Mouse (Mus musculus): Measurements from ENCODE around the gene Gpr65. TPM values are rescaled to one million over a fixed set of nuclear protein-coding genes. Genes with fewer than 3 reads are reported as not detected.

The Gpr65 gene
- total and polyA plus RNA-seq, 3 experiments = not detected

DNA sequence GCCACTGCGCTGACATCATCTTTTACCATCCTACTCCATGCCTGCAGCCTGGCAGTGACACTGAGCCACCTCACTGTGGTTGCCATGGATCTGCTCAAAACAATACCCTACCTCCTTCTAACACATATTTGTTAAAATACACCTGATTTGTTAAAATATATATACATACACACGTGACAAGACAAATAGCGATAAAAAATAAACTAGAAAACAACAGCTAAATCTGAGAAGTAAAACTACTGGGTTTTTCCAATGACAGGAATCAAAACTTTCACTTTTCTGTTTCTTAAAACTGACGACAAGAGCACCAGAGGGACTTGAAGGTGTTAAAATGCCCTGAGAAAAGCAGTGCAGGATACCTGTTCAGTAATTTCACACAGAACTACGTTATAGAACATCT is 23.6 kb upstream of the Gpr65 start:
- Histone ChIP-seq H3K27me3 (ENCODE audit: control insufficient read depth in 1 of 2, insufficient read depth in 2 of 2, low read length in 2 of 2) (no peaks in the 10 kb centered on the region), H3K9me3 (replicated peaks; ENCODE audit: insufficient read depth, low read length) (no peaks in the 10 kb centered on the region), H3K4me3 (ENCODE audit: control insufficient read depth in 1 of 2, insufficient read depth in 1 of 2, low read depth in 2 of 2, low read length in 2 of 2) (no peak overlapping the region), H3K27ac (ENCODE audit: control insufficient read depth, low read depth, low read length) (no peak overlapping the region), H3K36me3 (ENCODE audit: control insufficient read depth in 1 of 2, insufficient read depth in 2 of 2, low read length in 2 of 2) (no peaks in the 10 kb centered on the region), H3K9ac (ENCODE audit: control insufficient read depth, low read depth, low read length, poor library complexity, severe bottlenecking) (no peak overlapping the region), H3K79me2 (ENCODE audit: control insufficient read depth, insufficient read depth, low read length, poor library complexity) (no peaks in the 10 kb centered on the region), H3K4me1 (ENCODE audit: control insufficient read depth in 1 of 2, insufficient read depth in 2 of 2, low read length in 2 of 2) (no peaks in the 10 kb centered on the region)
- TF ChIP-seq MAZ (IDR thresholded peaks at IDR 0.05; ENCODE audit: low read depth, low read length) (no peak), CHD1 (IDR thresholded peaks at IDR 0.05; ENCODE audit: low read depth, low read length) (no peak), USF2 (IDR thresholded peaks at IDR 0.05; ENCODE audit: borderline replicate concordance in 1 of 2, insufficient read depth in 1 of 2, low read depth in 1 of 2, low read length in 2 of 2) (no peak), SIN3A (IDR thresholded peaks at IDR 0.05; ENCODE audit: low read length) (no peak), RAD21 (IDR thresholded peaks at IDR 0.05; ENCODE audit: low read depth, low read length) (no peak), HCFC1 (IDR thresholded peaks at IDR 0.05; ENCODE audit: low read depth, low read length) (no peak), MXI1 (IDR thresholded peaks at IDR 0.05; ENCODE audit: low read depth, low read length) (no peak)
- no peak for DNase-seq (ENCODE audit: low read depth, low spot score)

DNA sequence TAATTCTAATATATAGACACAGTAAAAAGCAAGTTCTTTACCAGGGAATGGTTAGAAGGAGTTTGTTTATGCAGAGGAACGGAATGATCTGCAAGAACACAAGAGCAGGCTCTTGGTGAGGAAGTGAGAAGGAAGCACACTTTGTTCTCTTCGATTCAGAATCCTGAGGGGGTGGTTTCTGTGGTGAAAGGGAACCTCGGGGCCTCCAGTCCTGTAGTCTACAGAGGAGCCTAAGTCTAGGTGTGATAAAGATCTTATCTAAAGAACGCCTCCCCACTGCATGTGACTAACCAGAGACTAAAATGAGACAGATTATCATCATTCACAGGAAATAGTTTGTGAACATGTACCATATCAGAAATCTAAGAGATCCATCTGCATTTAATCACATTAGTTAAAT is 21.6 kb upstream of the Gpr65 start:
- TF ChIP-seq E2F4 (IDR thresholded peaks at IDR 0.05; ENCODE audit: borderline replicate concordance, low read depth, low read length) (no peak), CTCF (IDR thresholded peaks at IDR 0.05 in 2 of 3, conservative IDR thresholded peaks at IDR 0.05 in 1 of 3; ENCODE audit: control insufficient read depth in 1 of 3, insufficient read depth in 1 of 3, low read depth in 2 of 3, low read length in 3 of 3, poor library complexity in 1 of 3, severe bottlenecking in 1 of 3) (no peak), SIN3A (IDR thresholded peaks at IDR 0.05; ENCODE audit: low read length) (no peak), RCOR1 (IDR thresholded peaks at IDR 0.05; ENCODE audit: low read depth, low read length) (no peak), EP300 (IDR thresholded peaks at IDR 0.05; ENCODE audit: low read depth in 1 of 2, low read length in 2 of 2) (no peak), KAT2A (conservative IDR thresholded peaks at IDR 0.05; ENCODE audit: low read depth, low read length) (no peak), TBP (IDR thresholded peaks at IDR 0.05; ENCODE audit: low read depth, low read length) (no peak), BHLHE40 (IDR thresholded peaks at IDR 0.05; ENCODE audit: borderline replicate concordance, low read depth, low read length) (no peak), MEF2A (IDR thresholded peaks at IDR 0.05; ENCODE audit: extremely low read depth, insufficient replicate concordance, low read depth, low read length, poor library complexity, severe bottlenecking) (no peak)
- H3K4me1 ChIP-seq (ENCODE audit: control insufficient read depth in 1 of 2, insufficient read depth in 2 of 2, low read length in 2 of 2) = no peaks in the 10 kb centered on the region
- no peaks in the 10 kb centered on the region for H3K27me3 ChIP-seq (ENCODE audit: control insufficient read depth in 1 of 2, insufficient read depth in 2 of 2, low read length in 2 of 2)
- no peak for DNase-seq (ENCODE audit: low read depth, low spot score)
- no peak overlapping the region for H3K27ac ChIP-seq (ENCODE audit: control insufficient read depth, low read depth, low read length)
- no peaks in the 10 kb centered on the region for H3K36me3 ChIP-seq (ENCODE audit: control insufficient read depth in 1 of 2, insufficient read depth in 2 of 2, low read length in 2 of 2)
- H3K79me2 ChIP-seq (ENCODE audit: control insufficient read depth, insufficient read depth, low read length, poor library complexity) = no peaks in the 10 kb centered on the region
- no peaks in the 10 kb centered on the region for H3K9me3 ChIP-seq (replicated peaks; ENCODE audit: insufficient read depth, low read length)
- H3K9ac ChIP-seq (ENCODE audit: control insufficient read depth, low read depth, low read length, poor library complexity, severe bottlenecking) = no peak overlapping the region
- no peak overlapping the region for H3K4me3 ChIP-seq (ENCODE audit: control insufficient read depth in 1 of 2, insufficient read depth in 1 of 2, low read depth in 2 of 2, low read length in 2 of 2)

DNA sequence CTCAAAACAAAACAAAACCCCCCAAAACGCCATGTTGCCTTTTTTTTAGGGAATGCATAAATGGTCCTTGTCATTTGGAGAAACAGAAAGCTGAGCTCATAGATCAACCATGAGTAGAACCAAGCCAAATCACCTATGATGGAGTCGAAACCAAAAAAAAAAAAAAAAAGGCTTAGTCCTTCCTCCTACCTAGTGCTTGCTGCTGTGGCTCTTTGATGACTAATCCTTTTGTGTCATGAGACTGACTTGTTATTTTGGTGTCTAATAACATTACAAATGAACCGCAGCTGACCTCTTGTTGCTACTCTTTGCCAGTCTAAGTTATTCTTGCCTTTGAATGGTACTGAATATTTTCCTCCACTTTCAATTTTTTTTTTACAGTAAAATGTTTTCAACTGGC is 18.8 kb upstream of the Gpr65 start:
- H3K36me3 ChIP-seq (ENCODE audit: control insufficient read depth in 1 of 2, insufficient read depth in 2 of 2, low read length in 2 of 2) = no peaks in the 10 kb centered on the region
- no peaks in the 10 kb centered on the region for H3K27me3 ChIP-seq (ENCODE audit: control insufficient read depth in 1 of 2, insufficient read depth in 2 of 2, low read length in 2 of 2)
- no peaks in the 10 kb centered on the region for H3K4me1 ChIP-seq (ENCODE audit: control insufficient read depth in 1 of 2, insufficient read depth in 2 of 2, low read length in 2 of 2)
- no peak for DNase-seq (ENCODE audit: low read depth, low spot score)
- H3K27ac ChIP-seq (ENCODE audit: control insufficient read depth, low read depth, low read length) = no peak overlapping the region
- H3K4me3 ChIP-seq (ENCODE audit: control insufficient read depth in 1 of 2, insufficient read depth in 1 of 2, low read depth in 2 of 2, low read length in 2 of 2) = no peak overlapping the region
- H3K9ac ChIP-seq (ENCODE audit: control insufficient read depth, low read depth, low read length, poor library complexity, severe bottlenecking) = no peak overlapping the region
- H3K9me3 ChIP-seq (replicated peaks; ENCODE audit: insufficient read depth, low read length) = no peaks in the 10 kb centered on the region
- H3K79me2 ChIP-seq (ENCODE audit: control insufficient read depth, insufficient read depth, low read length, poor library complexity) = no peaks in the 10 kb centered on the region
- TF ChIP-seq MEF2A (IDR thresholded peaks at IDR 0.05; ENCODE audit: extremely low read depth, insufficient replicate concordance, low read depth, low read length, poor library complexity, severe bottlenecking) (no peak), TCF12 (IDR thresholded peaks at IDR 0.05; ENCODE audit: low read depth, low read length) (no peak), E2F4 (IDR thresholded peaks at IDR 0.05; ENCODE audit: borderline replicate concordance, low read depth, low read length) (no peak), MXI1 (IDR thresholded peaks at IDR 0.05; ENCODE audit: low read depth, low read length) (no peak), ELF1 (IDR thresholded peaks at IDR 0.05; ENCODE audit: low read depth, low read length) (no peak), GATA1 (IDR thresholded peaks at IDR 0.05; ENCODE audit: low read depth, low read length) (no peak), EP300 (IDR thresholded peaks at IDR 0.05; ENCODE audit: low read depth in 1 of 2, low read length in 2 of 2) (no peak), JUND (IDR thresholded peaks at IDR 0.05; ENCODE audit: low read depth, low read length) (no peak), MYB (IDR thresholded peaks at IDR 0.05; ENCODE audit: low read depth, low read length) (no peak), TBP (IDR thresholded peaks at IDR 0.05; ENCODE audit: low read depth, low read length) (no peak), UBTF (IDR thresholded peaks at IDR 0.05; ENCODE audit: borderline replicate concordance, insufficient read depth, low read depth, low read length) (no peak), BHLHE40 (IDR thresholded peaks at IDR 0.05; ENCODE audit: borderline replicate concordance, low read depth, low read length) (no peak), CHD1 (IDR thresholded peaks at IDR 0.05; ENCODE audit: low read depth, low read length) (no peak), MYC (IDR thresholded peaks at IDR 0.05; ENCODE audit: low read depth, low read length) (no peak), HCFC1 (IDR thresholded peaks at IDR 0.05; ENCODE audit: low read depth, low read length) (no peak)
